Mouse (Mus musculus): ENCODE results near the gene Ttc39b. TPM values are rescaled to one million over a fixed set of nuclear protein-coding genes. Genes with fewer than 3 reads are reported as not detected.

The Ttc39b gene
- polyA plus RNA-seq (2012; rRNA removed), result 2.7 and 5.4 TPM in 2 replicates

DNA sequence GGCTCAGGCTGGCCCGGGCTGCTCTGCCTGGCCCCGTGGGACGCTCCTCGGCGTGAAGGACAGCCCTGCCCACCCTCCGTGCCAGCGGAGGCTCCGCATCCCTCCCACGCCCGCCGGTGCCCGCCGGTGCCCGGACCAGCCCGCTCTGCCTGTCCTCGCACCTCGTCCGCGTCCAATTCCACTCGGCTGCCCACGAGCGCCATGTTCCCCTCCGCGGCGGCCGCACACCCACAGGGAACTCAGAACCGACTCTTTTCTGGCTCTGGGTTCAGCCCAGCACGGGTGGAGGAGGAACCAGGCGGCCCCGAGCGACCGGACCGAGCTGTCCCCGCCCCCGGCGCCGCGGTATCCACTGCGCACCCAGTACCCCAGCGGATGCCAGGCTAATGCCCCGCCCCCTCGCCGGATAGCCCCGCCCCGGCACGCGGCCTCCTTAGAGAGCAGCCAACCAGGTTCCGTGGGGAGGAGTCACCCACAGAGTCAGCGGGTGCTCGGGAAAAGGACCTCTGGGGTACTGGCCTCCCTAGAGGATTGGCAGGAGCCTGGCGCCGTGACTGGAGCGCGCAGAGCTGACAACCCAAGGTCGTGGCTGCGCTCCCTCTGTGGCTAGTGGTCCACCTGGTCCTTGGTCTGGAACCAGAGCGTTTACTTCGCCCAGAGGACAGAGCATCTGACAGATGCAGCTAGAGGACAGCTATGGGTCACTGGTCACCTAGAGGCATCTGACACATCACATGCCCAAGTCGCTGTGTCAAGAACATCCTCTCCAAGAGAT is at the start of gene Ttc39b:
TSS of gene Ttc39b (minus strand) at position 346 of the 775 bp plus-strand sequence.
- DNase-seq (ENCODE audit: low read depth, low spot score), result no peak
- under 1% methylated on average over 59 of the region's 59 CpGs for WGBS

DNA sequence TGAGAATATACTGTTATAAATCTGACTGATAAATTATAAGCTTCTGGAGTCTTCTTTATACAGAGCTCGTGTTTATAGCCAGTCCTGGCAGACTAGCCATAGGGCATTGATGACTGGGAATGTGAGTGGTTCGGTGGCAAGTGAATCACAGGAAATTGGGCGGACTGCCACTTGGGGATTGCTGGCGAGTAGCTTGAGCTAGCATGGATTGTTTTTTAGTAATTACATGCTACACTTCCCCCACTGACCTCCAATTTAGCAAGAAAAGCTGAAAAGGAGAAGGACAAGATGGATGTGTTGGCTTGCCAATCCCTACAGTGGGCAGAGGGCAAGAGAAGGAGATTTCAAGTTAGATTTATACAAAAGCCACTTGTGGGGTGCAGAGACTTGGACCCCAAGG is 49.3 kb upstream of the Ttc39b start:
- WGBS, result 75% methylated on average over 4 of the region's 4 CpGs
- DNase-seq (ENCODE audit: low read depth, low spot score), result no peak

DNA sequence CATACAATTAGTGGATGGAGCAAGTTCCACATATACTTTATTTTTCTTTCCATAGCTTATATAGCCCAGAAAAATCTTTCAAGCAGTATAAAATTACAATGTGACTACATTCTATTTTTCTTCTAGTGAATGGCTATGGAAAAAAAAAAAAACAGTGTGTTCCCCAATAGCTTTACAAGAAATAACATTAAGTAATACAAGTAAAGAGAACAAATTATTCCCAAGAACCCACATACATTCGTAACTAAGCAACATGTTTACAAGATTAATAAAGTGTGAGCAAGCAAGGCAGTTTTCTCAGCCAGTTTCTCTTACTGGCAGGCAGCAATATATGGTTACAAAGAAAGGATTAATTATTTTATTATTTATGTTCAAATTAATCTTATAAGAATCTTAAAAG is 33.7 kb upstream of the Ttc39b start:
- DNase-seq (ENCODE audit: low read depth, low spot score), result no peak
- WGBS, result 93% methylated on average over 1 of the region's 1 CpGs

DNA sequence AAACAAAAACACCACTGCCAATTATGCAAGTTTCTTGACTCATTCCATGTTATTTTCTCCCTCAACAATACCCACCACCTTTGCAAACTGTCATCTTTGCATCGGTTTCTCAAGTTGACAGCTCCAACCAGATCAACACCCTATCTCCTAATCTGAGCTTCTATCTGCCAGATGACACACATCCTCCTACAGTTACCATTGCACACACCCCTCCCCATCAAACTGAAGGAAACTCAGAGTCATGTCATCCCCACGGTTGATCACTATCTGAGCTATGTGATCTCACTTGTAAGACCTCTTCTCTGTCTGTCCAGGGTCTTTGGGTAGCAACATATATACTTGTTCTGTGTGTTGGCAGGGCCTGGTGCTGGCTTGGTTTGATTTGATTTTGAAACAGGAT is 30.7 kb upstream of the Ttc39b start:
- DNase-seq (ENCODE audit: low read depth, low spot score), result no peak
- WGBS, result 85% methylated on average over 2 of the region's 2 CpGs

DNA sequence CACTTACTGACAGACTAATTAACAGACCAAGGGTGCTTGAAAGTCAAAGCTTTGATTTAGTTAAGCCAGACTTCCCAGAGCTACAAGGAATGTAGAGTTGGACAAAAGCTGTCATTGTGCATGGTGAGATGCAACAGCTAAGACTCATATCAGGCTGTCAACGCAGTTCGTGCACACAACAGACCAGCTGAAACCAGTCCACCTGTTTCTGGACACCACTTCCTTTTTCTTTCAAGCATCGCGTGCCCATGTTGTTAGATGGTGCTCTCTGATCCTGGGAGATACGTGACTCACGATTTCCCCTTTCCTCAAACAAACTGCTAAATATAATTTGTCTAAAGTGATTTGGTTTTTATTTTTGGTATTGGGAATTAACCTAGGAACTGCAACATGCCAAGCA is 29.9 kb upstream of the Ttc39b start:
- 69% methylated on average over 6 of the region's 6 CpGs for whole genome bisulfite sequencing
- DNase-seq (ENCODE audit: low read depth, low spot score), result no peak

GRCm38 (mm10) chr4:83353276-83353675 is 29.2 kb upstream of the Ttc39b start:
- DNase-seq (ENCODE audit: low read depth, low spot score), result no peak
- WGBS, result 95% methylated on average over 12 of the region's 12 CpGs

DNA sequence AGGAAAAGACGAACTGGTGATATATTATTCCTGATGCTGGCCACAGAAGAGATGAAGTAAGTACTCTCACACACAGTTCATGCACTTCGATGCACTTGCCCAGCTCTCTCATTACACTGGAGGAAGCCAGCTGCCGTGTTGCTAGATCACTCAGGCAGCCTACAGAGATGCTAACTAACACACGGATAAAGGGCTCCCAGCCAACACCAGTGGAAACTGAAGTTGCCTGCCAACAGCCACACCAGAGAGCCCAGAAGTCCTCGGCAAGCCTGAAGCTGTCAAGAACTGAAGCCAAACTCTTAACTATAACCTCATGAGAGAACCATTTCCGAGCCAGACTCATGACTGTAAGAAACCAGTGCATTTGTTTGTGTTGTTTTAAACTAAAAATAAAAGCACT is 26.7 kb upstream of the Ttc39b start:
- WGBS, result 46% methylated on average over 6 of the region's 6 CpGs
- DNase-seq (ENCODE audit: low read depth, low spot score), result no peak

DNA sequence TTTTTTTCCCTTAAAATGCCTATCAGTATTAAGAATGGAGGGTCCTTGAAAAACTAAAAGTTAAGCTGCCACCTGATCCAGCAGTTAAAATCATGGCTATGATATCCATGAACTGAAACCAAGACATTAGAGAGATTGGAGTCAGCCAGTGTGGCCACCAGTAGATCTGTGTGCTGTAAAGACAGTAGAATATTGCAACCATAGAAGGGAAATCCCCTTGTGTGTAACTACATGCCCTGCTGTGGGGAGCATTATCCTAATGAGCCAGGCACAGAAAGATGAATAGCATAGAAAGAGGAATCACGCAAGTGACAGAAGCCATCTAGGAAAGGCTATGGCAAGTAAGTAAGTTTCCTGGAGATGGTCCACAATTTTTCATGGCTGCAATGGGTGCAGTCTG is 24.9 kb upstream of the Ttc39b start:
- no peak for DNase-seq (ENCODE audit: low read depth, low spot score)
- WGBS, result 93% methylated on average over 1 of the region's 1 CpGs

GRCm38 (mm10) chr4:83343895-83344294 is 19.8 kb upstream of the Ttc39b start:
- DNase-seq (ENCODE audit: low read depth, low spot score), result no peak
- 57% methylated on average over 2 of the region's 2 CpGs for WGBS

GRCm38 (mm10) chr4:83343146-83343823 is 19.2 kb upstream of the Ttc39b start:
- DNase-seq (ENCODE audit: low read depth, low spot score), result no peak
- WGBS, result 49% methylated on average over 9 of the region's 9 CpGs

GRCm38 (mm10) chr4:83342268-83342970 is 18.4 kb upstream of the Ttc39b start:
- DNase-seq (ENCODE audit: low read depth, low spot score), result no peak
- WGBS, result 27% methylated on average over 14 of the region's 14 CpGs

DNA sequence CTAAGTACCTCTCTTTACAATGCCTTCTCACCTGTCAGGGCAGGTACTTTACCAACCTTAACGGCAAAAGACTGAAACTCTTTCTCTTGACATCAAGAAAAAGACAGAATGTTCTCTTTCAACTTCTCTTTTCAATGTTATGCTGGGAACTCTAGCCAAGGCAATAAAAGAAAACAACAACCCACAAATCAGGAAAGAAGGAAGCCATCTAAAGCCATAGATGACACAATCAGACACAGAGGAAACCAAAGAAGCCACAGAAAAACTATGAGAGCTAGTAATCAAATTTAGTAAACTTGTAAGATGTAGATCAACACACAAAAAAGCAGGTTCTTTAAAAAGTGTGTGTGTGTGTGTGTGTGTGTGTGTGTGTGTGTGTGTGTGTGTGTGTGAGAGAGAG is 15.3 kb upstream of the Ttc39b start:
- DNase-seq (ENCODE audit: low read depth, low spot score), result no peak
- WGBS, result 26% methylated on average over 1 of the region's 1 CpGs

- no peak for DNase-seq (ENCODE audit: low read depth, low spot score)
- WGBS, result 42% methylated on average over 3 of the region's 3 CpGs
Observed at GRCm38 (mm10) chr4:83337717-83338116, 13.7 kb upstream of the Ttc39b start.

GRCm38 (mm10) chr4:83330369-83330768 is 6.3 kb upstream of the Ttc39b start:
- no peak for DNase-seq (ENCODE audit: low read depth, low spot score)
- WGBS, result 95% methylated on average over 4 of the region's 4 CpGs

DNA sequence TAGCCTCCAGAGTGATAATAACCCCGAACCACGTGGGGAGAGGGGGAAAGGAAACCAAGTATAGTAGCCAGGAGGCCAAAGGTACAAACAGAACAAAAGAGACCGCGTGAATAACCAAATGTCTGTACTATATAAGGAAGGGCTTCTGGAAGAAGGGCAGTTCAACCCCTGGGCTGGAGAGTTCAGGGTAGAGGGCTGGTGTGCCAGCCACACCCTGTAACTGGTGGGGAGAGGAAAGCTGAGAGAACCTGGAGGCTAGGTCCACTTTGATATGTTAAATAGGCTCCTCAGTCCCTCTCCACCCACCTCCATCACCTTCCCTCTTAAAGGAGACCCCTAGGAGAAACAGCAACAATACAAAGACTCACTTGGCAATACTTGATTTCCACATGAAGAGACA is 5.6 kb upstream of the Ttc39b start:
- DNase-seq (ENCODE audit: low read depth, low spot score), result no peak
- 43% methylated on average over 4 of the region's 4 CpGs for WGBS

- 13% methylated on average over 9 of the region's 9 CpGs for WGBS
- DNase-seq (ENCODE audit: low read depth, low spot score), result no peak
Observed at GRCm38 (mm10) chr4:83328026-83328945, 4.2 kb upstream of the Ttc39b start.

DNA sequence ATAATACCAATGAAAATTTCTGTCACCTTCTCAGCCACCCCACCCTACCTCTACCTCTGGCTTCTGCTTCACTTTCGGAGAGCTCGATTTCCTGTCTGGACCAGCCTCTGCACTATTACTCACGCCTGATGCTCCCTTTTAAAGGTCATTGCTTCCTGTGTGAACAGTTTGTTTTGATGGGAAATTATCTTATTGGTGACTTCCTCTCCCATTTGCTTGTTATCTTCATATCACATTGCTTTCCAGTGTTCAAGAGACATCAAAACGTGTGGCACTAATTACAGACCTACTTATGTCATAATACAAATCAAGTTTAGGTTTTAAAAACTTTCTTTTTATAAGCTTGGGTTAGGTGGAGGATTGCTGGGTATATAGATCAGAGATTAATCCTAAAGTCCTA is 3.5 kb upstream of the Ttc39b start:
- 29% methylated on average over 4 of the region's 4 CpGs for WGBS
- DNase-seq (ENCODE audit: low read depth, low spot score), result no peak

GRCm38 (mm10) chr4:83325366-83325765 is 1.3 kb upstream of the Ttc39b start:
- WGBS, result 83% methylated on average over 5 of the region's 5 CpGs

GRCm38 (mm10) chr4:83323201-83323903 is 703 bp downstream of the Ttc39b start:
- WGBS, result 2% methylated on average over 48 of the region's 48 CpGs
- DNase-seq (ENCODE audit: low read depth, low spot score), result no peak

More at GRCm38 (mm10) chr4:83325366-83325765, 1.3 kb upstream of the Ttc39b start:
- no peak for DNase-seq (ENCODE audit: low read depth, low spot score)
